Mouse (Mus musculus): Measurements from ENCODE around the gene Efcab9. TPM values are rescaled to one million over a fixed set of nuclear protein-coding genes. Genes with fewer than 3 reads are reported as not detected.
A peak's percentile ranks its signal among the peaks of the same experiment; 100 is the strongest.

Efcab9 gene
- total and polyA plus RNA-seq, 3 experiments = 0.25 to 1.5 TPM; not detected in 1

- no peaks in the 10 kb centered on the region for H3K27me3 ChIP-seq (replicated peaks)
- H3K4me2 ChIP-seq (ENCODE audit: insufficient read depth, low read depth, poor library complexity, severe bottlenecking) = no peak overlapping the region
- no peak overlapping the region for H3K4me3 ChIP-seq (replicated peaks in 1 of 3; ENCODE audit: low read depth in 2 of 3, low read length in 2 of 3, poor library complexity in 1 of 3)
- H3K9me3 ChIP-seq (replicated peaks; ENCODE audit: low read length) = no peaks in the 10 kb centered on the region
- H3K79me2 ChIP-seq (replicated peaks; ENCODE audit: control insufficient read depth, extremely low read depth, insufficient read depth, poor library complexity, severe bottlenecking) = no peaks in the 10 kb centered on the region
- peaks cover 9 to 36% of the 10 kb centered on the region in 2 experiments for H3K4me1 ChIP-seq (ENCODE audit: control insufficient read depth in 1 of 2, insufficient read depth in 2 of 2)
- dilution Hi-C loops (cut with MboI; ENCODE audit: extremely low pct_ligation_motif_present, extremely low pct_unique_long_range_greater_than_20kb, low sequenced_read_pairs) = no loop called here
- TF ChIP-seq TCF12 (IDR thresholded peaks at IDR 0.05; ENCODE audit: low read depth, low read length) = no peak
- TF ChIP-seq NELFE (IDR thresholded peaks at IDR 0.05; ENCODE audit: low read depth, low read length) = no peak
- TF ChIP-seq RAD21 (IDR thresholded peaks at IDR 0.05; ENCODE audit: low read depth, low read length) = no peak
- no peak overlapping the region for H3K9ac ChIP-seq (ENCODE audit: insufficient read depth, low read depth)
- no peak overlapping the region for H3K27ac ChIP-seq (ENCODE audit: insufficient read depth, low read depth)
- H3K36me3 ChIP-seq (replicated peaks in 1 of 2; ENCODE audit: control insufficient read depth in 1 of 2, insufficient read depth in 1 of 2, low read length in 1 of 2) = no peaks in the 10 kb centered on the region
- in situ Hi-C loops (cut with MboI; ENCODE audit: low pct_ligation_motif_present, low pct_unique_long_range_greater_than_20kb, low sequenced_read_pairs) = no loop called here
- DNase-seq (ENCODE audit: extremely low read depth) = no peak
Observed at GRCm38 (mm10) chr11:32493312-32493711, 38.6 kb downstream of the Efcab9 start.

GRCm38 (mm10) chr11:32491079-32491478 lies 40.8 kb downstream of the Efcab9 start:
- Histone ChIP-seq H3K4me2 (ENCODE audit: insufficient read depth, low read depth, poor library complexity, severe bottlenecking) (no peak overlapping the region), H3K4me3 (replicated peaks in 1 of 3; ENCODE audit: low read depth in 2 of 3, low read length in 2 of 3, poor library complexity in 1 of 3) (no peak overlapping the region), H3K79me2 (replicated peaks; ENCODE audit: control insufficient read depth, extremely low read depth, insufficient read depth, poor library complexity, severe bottlenecking) (no peaks in the 10 kb centered on the region), H3K27me3 (replicated peaks) (no peaks in the 10 kb centered on the region), H3K27ac (ENCODE audit: insufficient read depth, low read depth) (no peak overlapping the region), H3K9me3 (replicated peaks; ENCODE audit: low read length) (no peaks in the 10 kb centered on the region), H3K36me3 (replicated peaks in 1 of 2; ENCODE audit: control insufficient read depth in 1 of 2, insufficient read depth in 1 of 2, low read length in 1 of 2) (peaks cover 0 to 4% of the 10 kb centered on the region in 2 experiments), H3K4me1 (ENCODE audit: control insufficient read depth in 1 of 2, insufficient read depth in 2 of 2) (peaks cover 9 to 50% of the 10 kb centered on the region in 2 experiments), H3K9ac (ENCODE audit: insufficient read depth, low read depth) (no peak overlapping the region)
- DNase-seq (ENCODE audit: extremely low read depth) = no peak
- dilution Hi-C loops (cut with MboI; ENCODE audit: extremely low pct_ligation_motif_present, extremely low pct_unique_long_range_greater_than_20kb, low sequenced_read_pairs) = no loop called here
- in situ Hi-C loops (cut with MboI; ENCODE audit: low pct_ligation_motif_present, low pct_unique_long_range_greater_than_20kb, low sequenced_read_pairs) = no loop called here
- TF ChIP-seq TCF12 (IDR thresholded peaks at IDR 0.05; ENCODE audit: low read depth, low read length) (no peak), SMC3 (IDR thresholded peaks at IDR 0.05; ENCODE audit: low read depth, low read length) (no peak), CHD1 (IDR thresholded peaks at IDR 0.05; ENCODE audit: low read depth, low read length) (no peak), RAD21 (IDR thresholded peaks at IDR 0.05; ENCODE audit: low read depth, low read length) (no peak), MAFK (IDR thresholded peaks at IDR 0.05; ENCODE audit: insufficient replicate concordance, low read length) (peak; percentile 95)

DNA sequence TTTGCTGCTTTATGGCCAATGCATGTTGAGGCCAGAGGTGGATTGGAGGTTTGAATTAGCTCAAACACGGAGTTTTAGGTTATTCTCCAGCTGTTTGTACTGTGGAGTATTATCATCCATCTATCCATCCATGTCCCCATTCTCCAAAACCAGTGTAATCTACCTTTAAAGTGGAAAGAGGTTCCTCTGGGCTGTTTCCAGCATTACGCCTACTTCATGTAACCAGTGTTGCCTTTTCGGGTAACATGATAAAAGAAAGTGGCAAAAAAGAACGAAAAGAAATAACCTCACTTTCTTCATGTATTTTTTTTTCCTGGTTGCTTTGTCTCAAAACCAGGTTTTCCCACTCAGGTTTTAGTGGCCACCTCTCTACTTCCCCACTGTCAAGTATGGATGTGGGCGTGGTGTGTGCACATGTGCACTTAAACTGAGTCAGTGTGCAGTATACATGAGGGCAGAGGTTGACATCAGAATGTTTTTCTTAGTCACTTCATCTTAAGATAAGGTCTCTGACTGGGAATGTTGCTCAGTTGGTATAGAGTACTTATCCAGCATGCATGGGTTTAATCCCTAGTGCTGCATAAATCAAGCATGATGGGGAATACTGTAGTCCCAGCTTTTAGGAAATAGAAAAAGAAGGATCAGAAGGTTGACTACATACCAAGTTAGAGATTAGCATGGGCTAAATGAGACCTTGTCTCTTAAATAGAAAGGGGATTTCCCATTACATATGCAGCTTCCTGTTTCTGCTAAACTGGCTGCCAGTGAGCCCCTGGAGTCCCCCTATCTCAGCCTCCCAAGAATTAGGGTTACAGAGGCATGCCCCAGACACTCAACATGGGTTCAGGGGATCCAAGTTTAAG lies 42.8 kb downstream of the Efcab9 start:
- DNase-seq (ENCODE audit: extremely low read depth) = peak; percentile 76
- in situ Hi-C loops (cut with MboI; ENCODE audit: low pct_ligation_motif_present, low pct_unique_long_range_greater_than_20kb, low sequenced_read_pairs) = loop anchor here (5.0 kb wide), 1 partner anchor 37 kb away; no protein-coding TSS in a partner anchor
- H3K4me1 ChIP-seq (ENCODE audit: control insufficient read depth in 1 of 2, insufficient read depth in 2 of 2) = peaks cover 9 to 53% of the 10 kb centered on the region in 2 experiments
- H3K27me3 ChIP-seq (replicated peaks) = no peaks in the 10 kb centered on the region
- dilution Hi-C loops (cut with MboI; ENCODE audit: extremely low pct_ligation_motif_present, extremely low pct_unique_long_range_greater_than_20kb, low sequenced_read_pairs) = no loop called here
- H3K4me2 ChIP-seq (ENCODE audit: insufficient read depth, low read depth, poor library complexity, severe bottlenecking) = peak overlapping the region; percentile 96
- peak overlapping the region; percentile 32 for H3K9ac ChIP-seq (ENCODE audit: insufficient read depth, low read depth)
- no peaks in the 10 kb centered on the region for H3K79me2 ChIP-seq (replicated peaks; ENCODE audit: control insufficient read depth, extremely low read depth, insufficient read depth, poor library complexity, severe bottlenecking)
- peak overlapping the region; percentile 50 for H3K27ac ChIP-seq (ENCODE audit: insufficient read depth, low read depth)
- H3K9me3 ChIP-seq (replicated peaks; ENCODE audit: low read length) = no peaks in the 10 kb centered on the region
- no peak overlapping the region for H3K4me3 ChIP-seq (replicated peaks in 1 of 3; ENCODE audit: low read depth in 2 of 3, low read length in 2 of 3, poor library complexity in 1 of 3)
- peaks cover 0 to 4% of the 10 kb centered on the region in 2 experiments for H3K36me3 ChIP-seq (replicated peaks in 1 of 2; ENCODE audit: control insufficient read depth in 1 of 2, insufficient read depth in 1 of 2, low read length in 1 of 2)
- TF ChIP-seq MAFK (IDR thresholded peaks at IDR 0.05; ENCODE audit: insufficient replicate concordance, low read length) (0 out of 2 replicates have a peak, but pooled peaks have one; percentile 26), CHD1 (IDR thresholded peaks at IDR 0.05; ENCODE audit: low read depth, low read length) (peak; percentile 80), EP300 (IDR thresholded peaks at IDR 0.05; ENCODE audit: low read length) (peak; percentile 79), SMC3 (IDR thresholded peaks at IDR 0.05; ENCODE audit: low read depth, low read length) (no peak), JUN (IDR thresholded peaks at IDR 0.05; ENCODE audit: insufficient read depth, low read depth, low read length) (no peak), ETS1 (conservative IDR thresholded peaks at IDR 0.05; ENCODE audit: low read depth, low read length) (peak; percentile 20; the same call in 1 of the 2 replicates), POLR2AphosphoS2 (IDR thresholded peaks at IDR 0.05; ENCODE audit: low read depth, low read length) (no peak), TCF12 (IDR thresholded peaks at IDR 0.05; ENCODE audit: low read depth, low read length) (peak; percentile 34; the same call in 1 of the 2 replicates), RAD21 (IDR thresholded peaks at IDR 0.05; ENCODE audit: low read depth, low read length) (no peak), IRF4 (IDR thresholded peaks at IDR 0.05; ENCODE audit: low read depth, low read length) (no peak), NRF1 (IDR thresholded peaks at IDR 0.05; ENCODE audit: low read depth, low read length) (0 out of 2 replicates have a peak, but pooled peaks have one; percentile 24), ZC3H11A (IDR thresholded peaks at IDR 0.05; ENCODE audit: low read depth, low read length) (no peak), ZKSCAN1 (IDR thresholded peaks at IDR 0.05; ENCODE audit: borderline replicate concordance, low read depth, low read length) (no peak), CHD2 (IDR thresholded peaks at IDR 0.05; ENCODE audit: low read length) (0 out of 2 replicates have a peak, but pooled peaks have one; percentile 25), BHLHE40 (IDR thresholded peaks at IDR 0.05; ENCODE audit: low read depth, low read length) (peak; percentile 74), MEF2A (IDR thresholded peaks at IDR 0.05; ENCODE audit: borderline replicate concordance, low read depth, low read length) (peak; percentile 95), USF1 (IDR thresholded peaks at IDR 0.05; ENCODE audit: low read depth, low read length) (no peak), KAT2A (IDR thresholded peaks at IDR 0.05; ENCODE audit: insufficient replicate concordance, low read length) (0 out of 2 replicates have a peak, but pooled peaks have one; percentile 39), ELF1 (IDR thresholded peaks at IDR 0.05; ENCODE audit: low read depth, low read length) (peak; percentile 68), MAX (IDR thresholded peaks at IDR 0.05; ENCODE audit: low read length) (peak; percentile 89)
